Mouse (Mus musculus) bone marrow, adult 2 months (tissue): ENCODE measurements around the gene Grm8.

Experiments
- CTCF ChIP-seq: fragments of 200-500 bp; IDR thresholded peaks from 2 replicates; pipeline ENCODE4 v1.5.1; 2011; ENCODE audit warnings: low read length, control low read depth; ENCODE audit not compliant: control insufficient read depth, insufficient read depth
- POLR2A ChIP-seq: fragments of 200-500 bp; IDR thresholded peaks from 2 replicates; pipeline ENCODE4 v1.6.1; 2011; ENCODE audit warnings: low read depth, mild to moderate bottlenecking, control low read depth, low read length, borderline replicate concordance; ENCODE audit not compliant: control insufficient read depth

DNA sequence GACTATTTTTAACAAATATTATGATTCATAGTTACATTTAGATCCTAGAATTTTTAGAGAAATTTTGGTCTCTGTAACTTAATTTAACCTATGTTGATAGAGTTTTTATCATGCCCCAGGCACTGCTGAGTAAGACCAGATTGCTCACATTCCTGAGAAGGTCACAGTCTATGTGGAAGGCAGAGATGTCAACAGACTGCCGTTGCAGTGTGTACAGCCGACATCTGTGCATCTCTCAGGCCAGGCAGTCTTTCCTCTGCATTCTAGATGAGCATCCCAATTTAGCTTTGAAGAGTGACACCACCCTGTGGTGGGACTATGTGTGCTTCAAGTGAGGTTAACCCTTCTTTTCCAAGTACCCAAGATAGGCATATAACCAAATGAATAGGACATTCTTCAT, 169.7 kb downstream of the Grm8 start:
- TF ChIP-seq CTCF (no peak), POLR2A (no peak)
